Mouse (Mus musculus) embryonic fibroblast, embryonic 13.5 days (primary cell): ENCODE measurements around the gene Pik3r1.

Experiments used
- CTCF ChIP-seq: IDR thresholded peaks from 2 replicates; pipeline ENCODE4 v1.5.1; 2011; ENCODE audit warnings: mild to moderate bottlenecking, control low read depth, low read length, moderate library complexity, borderline replicate concordance; ENCODE audit not compliant: insufficient read depth
- POLR2A ChIP-seq: IDR thresholded peaks from 2 replicates; pipeline ENCODE4 v1.6.1; 2011; ENCODE audit warnings: low read depth, mild to moderate bottlenecking, control low read depth, low read length, moderate library complexity

DNA sequence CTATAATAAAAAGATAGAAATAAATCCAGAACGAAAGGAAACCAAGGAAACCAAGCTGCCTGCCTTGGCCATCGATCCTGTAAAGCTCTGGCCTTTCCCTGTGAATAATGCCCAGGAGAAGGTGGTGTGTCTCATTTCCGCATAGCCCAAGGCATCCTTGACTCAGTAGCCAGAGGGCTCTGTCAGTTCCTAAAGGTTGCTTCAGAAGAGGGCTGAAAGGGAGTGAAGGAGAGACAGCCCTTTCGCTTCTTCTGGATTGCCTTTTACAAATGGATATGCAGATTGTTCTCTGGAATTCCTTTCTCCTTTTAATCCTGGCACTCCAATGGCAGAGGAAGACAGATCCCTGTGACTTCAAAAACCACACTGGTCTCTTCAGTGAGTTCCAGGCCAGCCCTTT is 16.2 kb downstream of the Pik3r1 start:
- TF ChIP-seq CTCF (no peak), POLR2A (no peak)
